Mouse (Mus musculus): ENCODE results near the gene 4931428L18Rik.

The 4931428L18Rik gene

GRCm38 (mm10) chr1:31088686-31089085 lies 133.8 kb downstream of the 4931428L18Rik start:
- in situ Hi-C loops (cut with MboI; ENCODE audit: low pct_unique_long_range_greater_than_20kb in 1 of 2, low sequenced_read_pairs in 2 of 2, unreplicated experiment in 1 of 2), result no loop called here

GRCm38 (mm10) chr1:31072523-31073370 lies 149.7 kb downstream of the 4931428L18Rik start:
- in situ Hi-C loops (cut with MboI; ENCODE audit: low pct_unique_long_range_greater_than_20kb in 1 of 2, low sequenced_read_pairs in 2 of 2, unreplicated experiment in 1 of 2), result no loop called here

GRCm38 (mm10) chr1:31071209-31071608 lies 151.3 kb downstream of the 4931428L18Rik start:
- in situ Hi-C loops (cut with MboI; ENCODE audit: low pct_unique_long_range_greater_than_20kb in 1 of 2, low sequenced_read_pairs in 2 of 2, unreplicated experiment in 1 of 2), result no loop called here

- in situ Hi-C loops (cut with MboI; ENCODE audit: low pct_unique_long_range_greater_than_20kb in 1 of 2, low sequenced_read_pairs in 2 of 2, unreplicated experiment in 1 of 2), result no loop called here
Observed at GRCm38 (mm10) chr1:31064817-31065740, 157.4 kb downstream of the 4931428L18Rik start.

- in situ Hi-C loops (cut with MboI; ENCODE audit: low pct_unique_long_range_greater_than_20kb in 1 of 2, low sequenced_read_pairs in 2 of 2, unreplicated experiment in 1 of 2), result no loop called here
Observed at GRCm38 (mm10) chr1:31059806-31060205, 162.7 kb downstream of the 4931428L18Rik start.

- in situ Hi-C loops (cut with MboI; ENCODE audit: low pct_unique_long_range_greater_than_20kb in 1 of 2, low sequenced_read_pairs in 2 of 2, unreplicated experiment in 1 of 2), result no loop called here
Observed at GRCm38 (mm10) chr1:31058861-31059351, 163.6 kb downstream of the 4931428L18Rik start.

- in situ Hi-C loops (cut with MboI; ENCODE audit: low pct_unique_long_range_greater_than_20kb in 1 of 2, low sequenced_read_pairs in 2 of 2, unreplicated experiment in 1 of 2), result no loop called here
Observed at GRCm38 (mm10) chr1:31058196-31058595, 164.3 kb downstream of the 4931428L18Rik start.

GRCm38 (mm10) chr1:31051370-31051921 lies 171.0 kb downstream of the 4931428L18Rik start:
- in situ Hi-C loops (cut with MboI; ENCODE audit: low pct_unique_long_range_greater_than_20kb in 1 of 2, low sequenced_read_pairs in 2 of 2, unreplicated experiment in 1 of 2), result no loop called here

- in situ Hi-C loops (cut with MboI; ENCODE audit: low pct_unique_long_range_greater_than_20kb in 1 of 2, low sequenced_read_pairs in 2 of 2, unreplicated experiment in 1 of 2), result no loop called here
Observed at GRCm38 (mm10) chr1:31049954-31050652, 172.4 kb downstream of the 4931428L18Rik start.

GRCm38 (mm10) chr1:31043208-31043607 lies 179.3 kb downstream of the 4931428L18Rik start:
- in situ Hi-C loops (cut with MboI; ENCODE audit: low pct_unique_long_range_greater_than_20kb in 1 of 2, low sequenced_read_pairs in 2 of 2, unreplicated experiment in 1 of 2), result no loop called here

GRCm38 (mm10) chr1:31042793-31043192 lies 179.7 kb downstream of the 4931428L18Rik start:
- in situ Hi-C loops (cut with MboI; ENCODE audit: low pct_unique_long_range_greater_than_20kb in 1 of 2, low sequenced_read_pairs in 2 of 2, unreplicated experiment in 1 of 2), result no loop called here

- in situ Hi-C loops (cut with MboI; ENCODE audit: low pct_unique_long_range_greater_than_20kb in 1 of 2, low sequenced_read_pairs in 2 of 2, unreplicated experiment in 1 of 2), result no loop called here
Observed at GRCm38 (mm10) chr1:31033851-31034534, 188.5 kb downstream of the 4931428L18Rik start.

GRCm38 (mm10) chr1:31032351-31032750 lies 190.1 kb downstream of the 4931428L18Rik start:
- in situ Hi-C loops (cut with MboI; ENCODE audit: low pct_unique_long_range_greater_than_20kb in 1 of 2, low sequenced_read_pairs in 2 of 2, unreplicated experiment in 1 of 2), result no loop called here

- in situ Hi-C loops (cut with MboI; ENCODE audit: low pct_unique_long_range_greater_than_20kb in 1 of 2, low sequenced_read_pairs in 2 of 2, unreplicated experiment in 1 of 2), result no loop called here
Observed at GRCm38 (mm10) chr1:31023173-31023572, 199.3 kb downstream of the 4931428L18Rik start.

GRCm38 (mm10) chr1:31019283-31019682 lies 203.2 kb downstream of the 4931428L18Rik start:
- in situ Hi-C loops (cut with MboI; ENCODE audit: low pct_unique_long_range_greater_than_20kb in 1 of 2, low sequenced_read_pairs in 2 of 2, unreplicated experiment in 1 of 2), result no loop called here

- in situ Hi-C loops (cut with MboI; ENCODE audit: low pct_unique_long_range_greater_than_20kb in 1 of 2, low sequenced_read_pairs in 2 of 2, unreplicated experiment in 1 of 2), result no loop called here
Observed at GRCm38 (mm10) chr1:31017377-31017776, 205.1 kb downstream of the 4931428L18Rik start.

- in situ Hi-C loops (cut with MboI; ENCODE audit: low pct_unique_long_range_greater_than_20kb in 1 of 2, low sequenced_read_pairs in 2 of 2, unreplicated experiment in 1 of 2), result no loop called here
Observed at GRCm38 (mm10) chr1:31016068-31016467, 206.4 kb downstream of the 4931428L18Rik start.

- in situ Hi-C loops (cut with MboI; ENCODE audit: low pct_unique_long_range_greater_than_20kb in 1 of 2, low sequenced_read_pairs in 2 of 2, unreplicated experiment in 1 of 2), result no loop called here
Observed at GRCm38 (mm10) chr1:31015261-31015660, 207.2 kb downstream of the 4931428L18Rik start.
